Mouse (Mus musculus): Measurements from ENCODE around the gene Gm5148.

- no peak for TF ChIP-seq MAFK (IDR thresholded peaks at IDR 0.05; ENCODE audit: insufficient read depth, low read depth, low read length)
- TF ChIP-seq HCFC1 (IDR thresholded peaks at IDR 0.05; ENCODE audit: borderline replicate concordance, insufficient read depth, low read length) = 0 out of 2 replicates have a peak, but pooled peaks have one; percentile 20
- TF ChIP-seq ZNF384 (IDR thresholded peaks at IDR 0.05; ENCODE audit: low read depth, low read length) = no peak
- no peak for TF ChIP-seq CHD2 (IDR thresholded peaks at IDR 0.05; ENCODE audit: low read depth, low read length)
- TF ChIP-seq ZC3H11A (IDR thresholded peaks at IDR 0.05; ENCODE audit: borderline replicate concordance, low read depth, low read length) = no peak
Observed at GRCm38 (mm10) chr3:37668652-37669051, 55.6 kb downstream of the Gm5148 start.
